16 mouse cellular contexts compared by ENCODE assay signal in genomic region chr11:103979381-103979780, GRCm38 (mm10). TPM values are rescaled to one million over a fixed set of nuclear protein-coding genes. Genes with fewer than 3 reads are reported as not detected.
DNase-seq lines count a peak whose midpoint lies in the region; ATAC-seq and TF ChIP-seq lines count a peak whose summit lies in the region.
"Had no signal": no experiment of that assay in that cellular context is flagged by ENCODE, and none has a peak within 500 bp of the region (broad histone marks: within the 10 kb centered on the region; RNA-seq: fewer than 3 reads in every experiment).

No protein-coding gene starts in this region.

- no peak overlapping the region for H3K9ac ChIP-seq in liver, embryonic 12.5 days
- H3K9ac ChIP-seq in liver, embryonic 13.5 days, result no peak overlapping the region
- H3K9ac ChIP-seq in stomach, embryonic 16.5 days (ENCODE audit: low read length), result no peak overlapping the region; the same call in 1 of the 2 replicates
- H3K9ac ChIP-seq: forebrain, embryonic 15.5 days had no signal

- WGBS in liver, embryonic 12.5 days (ENCODE audit: insufficient replicate concordance), result 40% methylated on average over 4 of the region's 4 CpGs
- 38% methylated on average over 4 of the region's 4 CpGs for WGBS in liver, embryonic 13.5 days (ENCODE audit: insufficient replicate concordance)
- 75% methylated on average over 4 of the region's 4 CpGs for WGBS in stomach, embryonic 16.5 days

- H3K4me1 ChIP-seq in liver, embryonic 12.5 days, result no peaks in the 10 kb centered on the region
- peaks cover 10% of the 10 kb centered on the region; the same call in 1 of the 2 replicates for H3K4me1 ChIP-seq in liver, embryonic 13.5 days (replicated peaks)
- H3K4me1 ChIP-seq in stomach, embryonic 16.5 days (ENCODE audit: control insufficient read depth, insufficient read depth, low read length), result no peaks in the 10 kb centered on the region
- H3K4me1 ChIP-seq: forebrain, embryonic 15.5 days had no signal

- ATAC-seq in liver, embryonic 12.5 days, result no peak; the same call in 1 of the 2 replicates
- ATAC-seq in liver, embryonic 13.5 days (ENCODE audit: low read depth), result 0 out of 2 replicates have a peak, but pooled peaks have one; percentile 20
- ATAC-seq in stomach, embryonic 16.5 days (ENCODE audit: insufficient read depth, low FRiP score), result no peak
- ATAC-seq: forebrain, embryonic 15.5 days had no signal

- peaks cover 87% of the 10 kb centered on the region for H3K36me3 ChIP-seq in liver, embryonic 12.5 days
- peaks cover 81% of the 10 kb centered on the region for H3K36me3 ChIP-seq in liver, embryonic 13.5 days
- peaks cover 13% of the 10 kb centered on the region; the same call in 1 of the 2 replicates for H3K36me3 ChIP-seq in stomach, embryonic 16.5 days (ENCODE audit: control insufficient read depth, insufficient read depth, low read length)

- no peaks in the 10 kb centered on the region for H3K9me3 ChIP-seq in liver, embryonic 12.5 days (replicated peaks)
- no peaks in the 10 kb centered on the region for H3K9me3 ChIP-seq in liver, embryonic 13.5 days (replicated peaks)
- H3K9me3 ChIP-seq in stomach, embryonic 16.5 days (replicated peaks; ENCODE audit: control insufficient read depth, low read length), result no peaks in the 10 kb centered on the region
- H3K9me3 ChIP-seq: forebrain, embryonic 15.5 days had no signal

- TF ChIP-seq CTCF in gastrocnemius, adult 2 months (IDR thresholded peaks at IDR 0.05), result no peak

- H3K27ac ChIP-seq in gastrocnemius, adult 2 months, result peak overlapping the region; percentile 31; the same call in 1 of the 2 replicates
- 0 out of 2 replicates have a peak overlapping the region, but pooled peaks have one; percentile 18 for H3K27ac ChIP-seq in liver, embryonic 12.5 days
- H3K27ac ChIP-seq in liver, embryonic 13.5 days, result peak overlapping the region; percentile 6; the same call in 1 of the 2 replicates
- H3K27ac ChIP-seq in stomach, embryonic 16.5 days (ENCODE audit: low read length), result peak overlapping the region; percentile 62
- H3K27ac ChIP-seq: forebrain, embryonic 15.5 days had no signal

- intact Hi-C loops in gastrocnemius, adult 2 months (cut with DNase I), result no loop called here

- DNase-seq in gastrocnemius, adult 2 months, result no peak
- DNase-seq in gastrocnemius, postnatal 4 days (ENCODE audit: low spot score in 2 of 2), result no peak
- no peak for DNase-seq in liver
- no peak for DNase-seq in liver, embryonic 13.5 days
- DNase-seq in right cerebral cortex, adult 2 months (ENCODE audit: low spot score in 2 of 2), result no peak
- DNase-seq in left cerebral cortex, adult 18-20 months (ENCODE audit: low spot score in 2 of 2), result no peak
- DNase-seq: adrenal gland, adult 2 months; gastrocnemius, postnatal 14 days; heart, postnatal 10 days; kidney, adult 11 months; kidney, postnatal 4 days; left cerebral cortex, postnatal 4 days; right cerebral cortex, postnatal 14 days had no signal

- H3K27me3 ChIP-seq in liver, embryonic 12.5 days (replicated peaks), result no peaks in the 10 kb centered on the region
- no peaks in the 10 kb centered on the region for H3K27me3 ChIP-seq in liver, embryonic 13.5 days
- no peaks in the 10 kb centered on the region for H3K27me3 ChIP-seq in stomach, embryonic 16.5 days (ENCODE audit: control insufficient read depth, insufficient read depth, low read length)
- H3K27me3 ChIP-seq: forebrain, embryonic 15.5 days had no signal

- no peak overlapping the region for H3K4me2 ChIP-seq in liver, embryonic 12.5 days
- no peak overlapping the region for H3K4me2 ChIP-seq in liver, embryonic 13.5 days
- H3K4me2 ChIP-seq in stomach, embryonic 16.5 days (ENCODE audit: low read depth, low read length), result no peak overlapping the region
- H3K4me2 ChIP-seq: forebrain, embryonic 15.5 days had no signal

- no peak overlapping the region for H3K4me3 ChIP-seq in gastrocnemius, adult 2 months
- no peak overlapping the region for H3K4me3 ChIP-seq in liver, embryonic 12.5 days
- no peak overlapping the region for H3K4me3 ChIP-seq in liver, embryonic 13.5 days (replicated peaks)
- H3K4me3 ChIP-seq in stomach, embryonic 16.5 days (replicated peaks; ENCODE audit: low read length), result no peak overlapping the region
- H3K4me3 ChIP-seq: forebrain, embryonic 15.5 days had no signal

RNA-seq across cellular contexts. Expression of gene Arf2, which starts 12.8 kb away (rescaled TPM):
- 10 to 100 TPM; 14.3 to 23.3 TPM for total RNA-seq in gastrocnemius, adult 2 months (2021)
- total RNA-seq in gastrocnemius, postnatal 4 days (2021), result 10 to 100 TPM; 25.9 to 30.9 TPM
- 22.7 and 24.5 TPM in 2 replicates for polyA plus RNA-seq in liver, embryonic 12.5 days (2016; fragmentation: Nextera tagmentation; extraction: Ambion mirVana)
- 21.3 and 24.1 TPM in 2 replicates for polyA plus RNA-seq in liver, embryonic 13.5 days (2015; fragmentation: Nextera tagmentation; extraction: Ambion mirVana)
- polyA plus RNA-seq in stomach, embryonic 16.5 days (2015; fragmentation: Nextera tagmentation; extraction: Ambion mirVana), result 56.8 and 59.8 TPM in 2 replicates
- total RNA-seq in left cerebral cortex, adult 18-20 months (2021), result 10 to 100 TPM; 53.2 to 57.6 TPM

RNA-seq across cellular contexts. Expression of gene Nsf, which starts 25.5 kb away (rescaled TPM):
- total RNA-seq in gastrocnemius, adult 2 months (2021), result 10 to 100 TPM; 20.0 to 24.6 TPM
- 10 to 100 TPM; 29.3 to 30.3 TPM for total RNA-seq in gastrocnemius, postnatal 4 days (2021)
- polyA plus RNA-seq in liver, embryonic 12.5 days (2016; fragmentation: Nextera tagmentation; extraction: Ambion mirVana), result 39.9 and 40.6 TPM in 2 replicates
- polyA plus RNA-seq in liver, embryonic 13.5 days (2015; fragmentation: Nextera tagmentation; extraction: Ambion mirVana), result 29.6 and 37.5 TPM in 2 replicates
- 46.2 and 47.3 TPM in 2 replicates for polyA plus RNA-seq in stomach, embryonic 16.5 days (2015; fragmentation: Nextera tagmentation; extraction: Ambion mirVana)
- 1,000 to 10,000 TPM; 1,028 to 1,036 TPM for total RNA-seq in left cerebral cortex, adult 18-20 months (2021)

Comparison
In these comparisons a context has a peak if more than half of its experiments do, and no peak if none do; other contexts are left out.
1. H3K27ac ChIP-seq: peak in every context shown above with its lines; median percentile 62 in stomach, embryonic 16.5 days; 31 in gastrocnemius, adult 2 months; 18 in liver, embryonic 12.5 days; 6 in liver, embryonic 13.5 days.
2. RNA of gene Nsf, which starts 25.5 kb away (total RNA-seq): 1,028 to 1,036 TPM in left cerebral cortex, adult 18-20 months; 29.3 to 30.3 TPM in gastrocnemius, postnatal 4 days and 20.0 to 24.6 TPM in gastrocnemius, adult 2 months; every median in the first group is over 10 times any median in the second.